Mouse (Mus musculus): Measurements from ENCODE around the gene Elmo3. TPM values are rescaled to one million over a fixed set of nuclear protein-coding genes. Genes with fewer than 3 reads are reported as not detected.

Elmo3 gene
- total RNA-seq, 4 experiments from 2014 or later: 0.75 to 1.8 (median 1.3) TPM

DNA sequence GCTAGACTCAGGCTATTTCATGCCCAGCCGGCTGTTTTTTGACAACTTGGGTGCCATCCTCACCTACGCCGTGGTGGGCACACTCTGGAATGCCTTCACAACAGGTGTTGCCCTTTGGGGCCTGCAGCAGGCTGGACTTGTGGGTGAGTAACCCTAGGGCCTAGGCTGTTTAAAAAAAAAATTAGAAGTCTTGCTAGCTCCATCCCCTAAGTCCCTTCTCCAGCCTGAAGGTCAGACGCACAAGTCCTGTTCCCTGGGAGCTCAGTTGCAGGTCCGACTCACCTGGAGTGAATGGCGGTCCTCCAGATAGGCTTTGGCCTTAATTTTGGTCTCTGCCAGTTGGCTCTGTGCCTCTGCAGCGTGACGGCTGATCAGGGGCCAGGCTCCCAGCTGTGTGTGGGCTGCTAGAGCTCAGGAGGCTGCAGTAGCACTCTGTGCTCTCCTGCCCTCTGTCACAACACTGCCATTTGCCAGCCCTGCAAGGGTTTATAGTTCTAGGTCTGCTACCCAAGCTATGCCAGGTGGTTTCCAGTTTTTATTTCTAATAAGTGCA, 48.3 kb downstream of the Elmo3 start:
- no peak for DNase-seq (ENCODE audit: low spot score)

GRCm38 (mm10) chr8:105354549-105354948, 49.1 kb downstream of the Elmo3 start:
- DNase-seq (ENCODE audit: low spot score): no peak

- peak; percentile 61 for DNase-seq (ENCODE audit: low spot score)
These were observed 50.0 kb downstream of the Elmo3 start for GRCm38 (mm10) chr8:105355179-105356024.

GRCm38 (mm10) chr8:105356681-105357080, 51.3 kb downstream of the Elmo3 start:
- no peak for DNase-seq (ENCODE audit: low spot score)

- DNase-seq (ENCODE audit: low spot score): no peak
These were observed 53.8 kb downstream of the Elmo3 start for GRCm38 (mm10) chr8:105359208-105359607.

- no peak for DNase-seq (ENCODE audit: low spot score)
These were observed 54.2 kb downstream of the Elmo3 start for GRCm38 (mm10) chr8:105359646-105360045.

Small RNA genes within 50 kb of the gene (microRNA-seq; reads per million reads assigned to microRNA genes)
- gene Gm27320 (not detected), gene Mir328 (1,878 reads per million, percentile 87 among the genes with 10 or more reads in this experiment)

Other genes starting within 250 kb of the Elmo3 start
- gene Ces3b, start 221.8 kb upstream of the Elmo3 start, total RNA-seq (2022): under 1 TPM in 2 of 4 experiments, not detected in 2; 0.26 to 0.33 TPM
- not detected for gene Ces4a, start 173.8 kb upstream of the Elmo3 start, total RNA-seq (2022)
- 10 to 100 TPM; 19.2 to 21.8 (median 21.0) TPM for gene Cbfb, start 134.9 kb upstream of the Elmo3 start, total RNA-seq (2022)
- 10 to 100 TPM; 14.4 to 20.9 (median 17.4) TPM for gene D230025D16Rik, start 80.5 kb upstream of the Elmo3 start, total RNA-seq (2022)
- 1 to 10 TPM; 2.5 to 3.8 (median 3.4) TPM for gene B3gnt9, start 50.4 kb upstream of the Elmo3 start, total RNA-seq (2022)
- 1 to 10 TPM; 3.7 to 5.7 (median 5.2) TPM for gene Tradd, start 41.0 kb upstream of the Elmo3 start, total RNA-seq (2022)
- gene Fbxl8, start 41.0 kb upstream of the Elmo3 start, total RNA-seq (2022): 1 to 10 TPM; 2.0 to 2.6 (median 2.5) TPM
- 1 to 10 TPM; 3.3 to 5.0 (median 4.5) TPM for gene Hsf4, start 35.8 kb upstream of the Elmo3 start, total RNA-seq (2022)
- 10 to 100 TPM; 23.7 to 28.3 (median 27.1) TPM for gene Nol3, start 29.5 kb upstream of the Elmo3 start, total RNA-seq (2022)
- gene 4931428F04Rik, start 15.7 kb upstream of the Elmo3 start, total RNA-seq (2022): 1 to 10 TPM; 1.1 to 1.6 (median 1.5) TPM
- 1 to 10 TPM; 3.6 to 6.2 (median 4.8) TPM for gene Exoc3l, start 9.5 kb upstream of the Elmo3 start, total RNA-seq (2022)
- 10 to 100 TPM; 18.7 to 21.9 (median 21.4) TPM for gene E2f4, start 7.9 kb upstream of the Elmo3 start, total RNA-seq (2022)
- gene Lrrc29, start 20.7 kb downstream of the Elmo3 start, total RNA-seq (2022): 1 to 10 TPM in 2 of 4 experiments, under 1 TPM in 2; 0.69 to 1.8 (median 1.1) TPM
- gene Tmem208, start 20.8 kb downstream of the Elmo3 start, total RNA-seq (2022): 10 to 100 TPM; 23.9 to 28.1 (median 26.0) TPM
- 1 to 10 TPM; 5.8 to 8.1 (median 6.3) TPM for gene Fhod1, start 42.4 kb downstream of the Elmo3 start, total RNA-seq (2022)
- gene Slc9a5, start 43.2 kb downstream of the Elmo3 start, total RNA-seq (2022): under 1 TPM; 0.41 to 0.79 (median 0.48) TPM
- gene Plekhg4, start 67.7 kb downstream of the Elmo3 start, total RNA-seq (2022): not detected
- gene Kctd19, start 107.9 kb downstream of the Elmo3 start, total RNA-seq (2022): under 1 TPM in 3 of 4 experiments, not detected in 1; 0.11 to 0.31 (median 0.28) TPM
- gene Lrrc36, start 108.0 kb downstream of the Elmo3 start, total RNA-seq (2022): under 1 TPM; 0.19 to 0.56 (median 0.45) TPM
- 10 to 100 TPM; 25.8 to 42.5 (median 34.9) TPM for gene Tppp3, start 165.9 kb downstream of the Elmo3 start, total RNA-seq (2022)
- 10 to 100 TPM; 13.0 to 15.3 (median 13.5) TPM for gene Zdhhc1, start 191.3 kb downstream of the Elmo3 start, total RNA-seq (2022)
- under 1 TPM in 1 of 4 experiments, not detected in 3; 0.22 TPM for gene Hsd11b2, start 213.2 kb downstream of the Elmo3 start, total RNA-seq (2022)

All from heart, adult 8-10 months (tissue).